Mouse (Mus musculus) thymus, postnatal 4 days (tissue): ENCODE measurements at regions not wholly inside any gene's neighbourhood (a gene's known extent, or its start where the extent isn't known, plus 50 kb on each side); places are given as distances from the start of the nearest gene placed in this dataset.

ENCODE experiments used
- DNase-seq: peaks from one replicate; pipeline ENCODE4 v3.0.0; 2021

- no peak for DNase-seq
Measured at GRCm38 (mm10) chr8:89246342-89246741, 202.4 kb upstream of the Sall1 start.

DNA sequence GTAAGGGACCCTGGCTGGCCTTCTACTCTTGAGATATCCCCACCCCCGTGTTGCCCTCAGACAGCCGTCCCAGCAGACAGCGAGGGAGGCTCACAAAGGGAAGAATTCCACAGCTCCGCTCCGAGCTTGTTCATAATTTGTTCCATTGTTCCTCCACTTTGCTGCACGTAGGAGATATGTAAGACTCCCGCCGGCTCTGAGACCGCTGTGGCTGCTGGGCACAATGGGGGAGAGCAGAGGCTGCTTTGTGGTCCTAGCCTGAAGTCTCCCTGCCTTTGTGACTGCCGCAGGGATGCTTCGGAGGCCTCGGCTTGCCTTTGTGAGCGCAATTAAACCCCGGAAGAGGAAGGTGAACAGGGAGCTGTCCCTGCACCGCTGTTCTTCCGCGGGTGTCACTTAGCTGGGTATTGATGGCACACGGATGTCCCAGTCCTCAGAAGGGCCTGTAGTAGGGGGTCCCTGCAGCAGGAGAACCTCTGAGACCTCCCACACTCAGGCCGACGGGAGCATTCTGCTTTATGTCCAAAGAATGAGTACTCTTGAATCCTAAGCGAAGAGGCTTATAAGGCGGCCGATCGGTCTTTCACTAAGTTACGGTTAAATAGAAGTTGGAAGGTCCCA is 201.3 kb upstream of the Sall1 start:
- DNase-seq, result no peak

- no peak for DNase-seq
Measured at GRCm38 (mm10) chr8:89241686-89242085, 197.7 kb upstream of the Sall1 start.

DNA sequence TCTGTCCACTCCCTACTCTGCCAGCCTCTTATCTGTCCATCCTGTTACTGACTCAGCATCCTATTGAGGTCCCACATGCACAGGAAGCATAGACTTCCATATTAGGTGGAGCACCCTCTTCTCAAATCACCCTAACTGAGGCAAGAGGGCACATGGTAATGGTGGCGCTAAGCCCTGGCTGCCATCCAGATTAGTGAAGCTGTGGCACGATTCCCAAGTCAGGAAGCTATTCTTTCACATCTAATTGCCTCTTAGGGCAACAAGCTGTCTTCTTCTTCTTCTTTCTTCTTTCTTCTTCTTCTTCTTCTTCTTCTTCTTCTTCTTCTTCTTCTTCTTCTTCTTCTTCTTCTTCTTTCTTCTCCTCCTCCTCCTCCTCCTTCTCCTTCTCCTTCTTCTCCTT is 195.7 kb upstream of the Sall1 start:
- no peak for DNase-seq

GRCm38 (mm10) chr8:89234041-89234440 is 190.1 kb upstream of the Sall1 start:
- no peak for DNase-seq

DNA sequence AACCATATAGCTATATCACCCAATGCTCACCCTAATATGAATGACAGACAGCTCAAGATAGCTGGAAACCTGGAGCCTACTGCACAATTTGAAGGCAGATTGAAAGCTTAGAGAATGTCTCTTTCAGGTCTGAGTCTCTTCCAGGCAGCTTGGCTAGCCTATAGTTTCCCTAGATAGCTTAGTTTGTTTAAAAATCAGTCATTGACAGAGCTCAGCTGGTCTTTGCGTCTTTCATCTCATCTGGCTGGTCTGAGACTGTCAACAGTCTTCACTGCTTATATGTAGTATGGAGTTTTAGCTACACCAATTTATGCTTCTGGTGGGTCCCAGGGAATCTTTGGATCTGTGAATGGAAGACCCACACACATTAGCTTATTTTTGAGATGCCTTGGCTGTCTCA is 188.4 kb upstream of the Sall1 start:
- no peak for DNase-seq

DNA sequence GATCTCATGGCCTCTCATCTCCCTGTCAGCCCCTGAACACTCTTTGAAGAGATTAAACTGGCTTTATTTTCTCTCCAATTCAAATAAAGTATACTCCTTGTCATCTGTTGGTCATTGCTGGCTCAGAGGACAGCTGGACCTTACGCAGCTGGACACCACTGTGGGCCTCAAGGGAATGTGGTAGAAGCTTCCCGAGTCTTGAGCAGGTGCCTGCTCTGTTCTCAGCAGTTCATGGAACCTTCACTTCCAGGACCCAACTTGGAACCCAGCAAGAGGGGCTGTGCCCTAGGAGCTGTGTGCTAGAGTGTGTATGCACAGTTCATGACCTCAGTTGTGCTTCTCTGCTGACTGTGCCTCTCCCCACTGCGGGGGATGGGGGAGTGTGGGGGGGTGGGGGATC is 185.2 kb upstream of the Sall1 start:
- DNase-seq, result no peak

DNA sequence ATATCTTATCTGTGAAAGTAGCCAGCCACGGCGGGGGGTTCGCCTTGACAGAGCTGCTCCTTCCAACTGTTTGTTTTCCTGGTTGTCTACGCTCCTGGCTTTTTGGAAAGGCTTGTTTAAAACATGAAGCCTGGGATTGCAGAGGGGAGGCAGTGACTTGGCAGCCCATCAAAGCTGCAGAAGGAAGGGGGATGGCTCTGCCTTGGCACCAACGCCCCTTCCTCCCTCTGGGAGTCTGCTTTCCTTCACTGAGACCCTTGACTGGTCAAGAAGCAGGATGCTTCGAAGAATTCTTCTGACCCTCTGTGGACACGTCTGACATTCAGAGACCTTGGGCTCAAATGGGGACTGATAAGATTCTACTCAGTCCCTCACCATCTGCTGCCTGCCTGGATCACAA is 176.9 kb upstream of the Sall1 start:
- DNase-seq, result no peak

- DNase-seq, result no peak
Measured at GRCm38 (mm10) chr8:89220381-89220780, 176.4 kb upstream of the Sall1 start.

DNA sequence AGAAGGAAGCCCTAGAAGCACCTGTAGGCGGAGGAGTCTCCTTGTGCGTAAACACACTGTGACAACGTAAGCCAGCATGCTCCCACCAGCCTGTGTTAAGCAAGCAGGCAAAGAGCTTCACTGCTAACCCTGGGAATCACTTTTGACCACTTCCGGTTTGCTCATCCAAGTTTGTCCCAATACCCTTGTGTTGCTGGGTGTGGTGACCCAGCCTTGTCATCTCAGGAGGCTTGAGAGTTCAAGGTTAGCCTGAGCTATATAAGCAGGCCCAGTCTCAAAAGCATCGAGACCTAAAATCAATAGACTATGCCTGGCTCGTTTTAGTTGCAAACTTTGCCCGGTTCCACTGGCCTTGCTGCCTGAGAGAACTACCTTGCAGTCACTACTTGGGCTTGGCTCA is 175.2 kb upstream of the Sall1 start:
- DNase-seq, result no peak

GRCm38 (mm10) chr8:89217689-89218088 is 173.7 kb upstream of the Sall1 start:
- no peak for DNase-seq

DNA sequence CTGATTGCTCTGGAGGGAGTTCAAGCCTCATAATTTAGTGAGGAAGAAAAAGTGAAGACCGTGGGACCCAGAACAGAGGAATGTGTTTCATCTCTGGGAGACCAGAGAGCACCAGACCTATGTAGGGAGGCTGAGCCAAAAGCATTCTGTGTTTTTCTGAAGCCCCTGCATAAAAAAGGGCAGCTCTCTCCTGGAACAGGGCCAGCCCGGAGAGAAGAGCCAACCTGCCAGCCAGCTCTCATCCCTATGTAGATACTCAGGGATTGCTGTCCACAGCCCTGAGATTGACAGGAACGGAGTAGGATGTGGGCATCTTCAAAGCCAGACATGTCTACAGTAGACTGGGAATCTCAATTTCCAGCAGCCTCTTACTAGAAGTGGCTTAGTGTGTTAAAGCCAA is 168.0 kb upstream of the Sall1 start:
- no peak for DNase-seq

- DNase-seq, result no peak
Measured at GRCm38 (mm10) chr8:89210684-89211083, 166.7 kb upstream of the Sall1 start.

GRCm38 (mm10) chr8:89207891-89208290 is 163.9 kb upstream of the Sall1 start:
- no peak for DNase-seq

DNA sequence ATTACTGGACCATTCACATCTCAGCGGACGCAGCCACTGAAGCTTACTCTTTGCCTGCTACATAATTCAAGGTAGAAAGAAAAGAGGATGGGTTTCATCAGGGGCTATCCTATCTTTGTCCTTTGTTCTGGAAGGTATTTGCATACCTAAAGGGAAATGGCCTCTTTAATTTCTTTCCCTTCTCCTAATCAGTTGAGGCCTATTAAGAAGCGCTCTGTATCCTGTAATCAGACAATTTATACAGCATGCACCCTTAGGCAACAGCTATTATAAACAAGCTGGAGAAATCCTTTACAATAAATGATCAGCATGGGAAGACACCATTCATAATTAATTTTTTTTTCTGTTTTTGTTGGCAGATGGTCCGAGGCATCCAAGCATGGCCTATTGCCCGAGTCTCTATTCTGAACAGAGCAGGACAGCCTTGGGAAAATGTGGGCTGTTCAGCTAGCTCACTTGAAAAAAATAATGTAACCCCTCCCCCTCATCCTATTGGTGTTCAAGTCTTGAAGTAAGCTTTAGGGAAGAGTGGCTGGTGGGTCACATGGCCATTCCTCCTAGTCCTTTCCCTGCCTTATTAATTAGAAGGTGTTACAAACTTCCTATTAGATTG is 158.6 kb upstream of the Sall1 start:
- no peak for DNase-seq

GRCm38 (mm10) chr8:89200301-89200700 is 156.3 kb upstream of the Sall1 start:
- DNase-seq, result no peak

DNA sequence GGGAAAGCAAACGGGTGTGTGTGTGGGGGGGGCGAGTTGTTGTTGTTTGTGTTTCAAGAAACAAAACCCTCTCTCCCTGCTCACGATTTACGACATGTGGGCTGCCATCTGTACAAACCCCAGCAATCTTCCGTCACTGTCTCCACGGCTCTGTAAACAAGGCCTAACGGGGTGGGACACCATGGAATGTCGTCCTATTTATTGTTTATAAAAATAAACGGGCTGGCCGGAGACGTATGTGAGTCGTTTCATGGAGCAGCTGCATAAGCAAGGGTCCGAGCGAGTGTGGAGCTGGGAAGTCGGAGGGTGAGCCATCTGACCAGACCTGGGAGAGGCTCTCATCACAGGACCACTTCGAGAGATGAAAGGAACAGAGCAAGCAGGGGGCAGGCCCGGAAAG is 141.4 kb upstream of the Sall1 start:
- no peak for DNase-seq

GRCm38 (mm10) chr8:89175631-89176030 is 131.7 kb upstream of the Sall1 start:
- no peak for DNase-seq

GRCm38 (mm10) chr8:89171561-89171960 is 127.6 kb upstream of the Sall1 start:
- no peak for DNase-seq

DNA sequence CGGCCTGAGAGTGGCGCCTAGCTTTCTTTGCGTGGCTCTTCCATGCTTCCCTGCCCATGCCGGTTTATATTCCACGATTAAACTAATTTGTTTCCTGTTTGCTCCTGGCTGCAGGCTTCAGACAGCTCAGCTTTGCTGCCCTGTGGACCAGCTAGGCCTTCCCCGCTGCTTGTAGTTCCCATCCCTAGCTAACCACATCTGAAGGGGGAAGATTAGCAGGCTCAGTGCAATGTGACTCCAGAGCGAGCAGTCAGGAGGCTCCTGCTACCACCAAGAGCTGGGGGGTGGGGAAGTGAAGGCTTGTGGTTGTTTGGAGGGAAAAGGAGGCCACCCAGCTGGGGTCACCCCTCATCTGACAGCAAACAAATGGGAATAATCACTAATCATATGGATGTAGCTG is 125.5 kb upstream of the Sall1 start:
- DNase-seq, result no peak

- DNase-seq, result no peak
Measured at GRCm38 (mm10) chr8:89167026-89167425, 123.1 kb upstream of the Sall1 start.

- DNase-seq, result no peak
Measured at GRCm38 (mm10) chr8:89156909-89157308, 112.9 kb upstream of the Sall1 start.

- DNase-seq, result no peak
Measured at GRCm38 (mm10) chr8:89153605-89154004, 109.6 kb upstream of the Sall1 start.

DNA sequence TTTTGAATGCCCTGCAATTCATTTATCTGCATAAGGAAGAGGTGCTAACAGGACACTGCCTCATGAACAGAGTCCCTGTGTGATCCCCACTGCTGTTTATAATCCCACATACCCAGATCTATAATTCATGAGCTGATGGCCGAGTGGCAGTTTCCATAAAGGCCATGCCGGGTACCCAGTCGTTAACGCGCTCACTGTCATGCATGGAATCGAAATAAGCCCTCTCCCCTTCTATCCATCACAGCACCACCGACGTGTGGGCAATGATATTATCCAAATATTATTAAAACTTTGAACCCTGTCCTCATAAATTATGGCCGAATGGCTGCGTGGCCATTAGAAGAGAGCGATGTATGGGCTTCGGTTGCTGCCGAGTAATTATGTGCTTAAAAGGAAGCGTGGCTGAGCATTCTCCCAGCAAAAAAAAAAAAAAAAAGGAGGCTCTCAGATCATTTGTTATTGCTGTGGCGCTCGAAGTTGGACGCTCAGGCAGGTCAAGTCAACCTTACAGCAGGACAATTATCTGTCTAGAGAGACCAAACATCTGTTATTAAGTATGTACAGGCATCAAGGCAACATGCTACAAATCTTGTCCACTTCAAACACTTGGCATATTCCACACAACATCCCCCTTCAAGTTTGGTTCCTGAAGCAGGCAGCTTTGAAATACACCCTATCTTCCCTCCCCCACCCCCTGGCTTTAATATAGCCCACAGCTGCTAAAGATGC is 109.1 kb upstream of the Sall1 start:
- DNase-seq, result no peak

DNA sequence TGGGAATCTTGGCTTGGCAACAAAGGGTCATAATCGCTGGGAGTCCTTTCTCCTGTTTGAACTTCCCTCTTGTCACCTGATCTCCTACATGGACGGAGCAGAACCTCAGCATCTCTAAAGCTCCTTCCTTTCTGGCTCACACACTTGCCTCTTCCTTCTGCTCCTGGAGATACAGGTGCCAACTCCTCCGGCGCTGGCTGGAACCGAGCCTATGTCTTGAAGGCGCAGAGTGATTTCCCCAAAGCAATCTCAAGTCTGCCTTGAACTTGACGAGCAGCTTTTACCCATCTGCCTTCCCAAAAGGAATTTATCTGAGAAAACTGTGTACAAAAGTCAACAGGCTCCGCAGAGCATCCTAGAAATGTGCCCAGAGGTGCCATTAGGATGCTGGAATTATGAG is 108.4 kb upstream of the Sall1 start:
- no peak for DNase-seq
